Mouse (Mus musculus) ES-Bruce4 (cell line): Measurements from ENCODE around the gene Dctn5. TPM values are rescaled to one million over a fixed set of nuclear protein-coding genes. Genes with fewer than 3 reads are reported as not detected.

Source experiments
- H3K27ac ChIP-seq: 2 replicates; pipeline ENCODE4 v1.5.1; 2012; ENCODE audit warnings: low read length, inconsistent platforms; ENCODE audit not compliant: insufficient read depth
- H3K27me3 ChIP-seq: 2 replicates; pipeline ENCODE4 v1.6.1; 2012; ENCODE audit warnings: mild to moderate bottlenecking, low read length, inconsistent platforms; ENCODE audit not compliant: control insufficient read depth, poor library complexity, insufficient read depth, severe bottlenecking
- H3K36me3 ChIP-seq: 2 replicates; pipeline ENCODE4 v1.6.1; 2012; ENCODE audit warnings: inconsistent platforms, mild to moderate bottlenecking, low read length, moderate library complexity; ENCODE audit not compliant: control insufficient read depth, poor library complexity, insufficient read depth, severe bottlenecking
- H3K4me1 ChIP-seq: one replicate; pipeline ENCODE4 v1.8.1; 2011; ENCODE audit warnings: low read length; ENCODE audit not compliant: control insufficient read depth, insufficient read depth
- H3K4me3 ChIP-seq: 2 replicates; pipeline ENCODE4 v1.5.1; 2011; ENCODE audit warnings: low read depth, mild to moderate bottlenecking, low read length
- H3K9ac ChIP-seq: 2 replicates; pipeline ENCODE4 v1.6.1; 2012; ENCODE audit warnings: low read depth, mild to moderate bottlenecking, inconsistent platforms; ENCODE audit not compliant: poor library complexity, severe bottlenecking
- H3K9me3 ChIP-seq: replicated peaks from 2 replicates; pipeline ENCODE4 v1.6.1; 2012; ENCODE audit warnings: mild to moderate bottlenecking, low read length, inconsistent platforms; ENCODE audit not compliant: control insufficient read depth, poor library complexity, insufficient read depth, severe bottlenecking
- CTCF ChIP-seq: IDR thresholded peaks from one replicate; pipeline ENCODE4 v1.8.1; 2011; ENCODE audit warnings: low read depth, low read length
- EP300 ChIP-seq: IDR thresholded peaks from 2 replicates; pipeline ENCODE4 v1.6.1; 2011; ENCODE audit warnings: low read depth, low read length; ENCODE audit not compliant: insufficient read depth
- POLR2A ChIP-seq: IDR thresholded peaks from one replicate; pipeline ENCODE4 v1.8.1; 2011; ENCODE audit warnings: low read length; ENCODE audit not compliant: insufficient read depth
- polyA plus RNA-seq: library from polyadenylated mRNA; stranded (reverse); fragments of >200 nt; gene quantifications from 2 replicates; pipeline ENCODE4 v1.2.4, GENCODE M21; 2011; ENCODE audit warnings: low read depth; ENCODE audit not compliant: missing spikeins, insufficient read depth, insufficient read length

Gene Dctn5
- polyA plus RNA-seq, 1 experiment = 62.4 TPM

- no peaks in the 10 kb centered on the region for H3K27me3 ChIP-seq
- peak within 1 kb of the TSS; percentile 93 for H3K9ac ChIP-seq
- H3K9me3 ChIP-seq = no peaks in the 10 kb centered on the region
- TF ChIP-seq CTCF = peak; percentile 64
- no peak for TF ChIP-seq POLR2A
- no peak for TF ChIP-seq EP300
- H3K4me3 ChIP-seq = peak within 1 kb of the TSS; percentile 94
- H3K36me3 ChIP-seq = peaks cover 20% of the 10 kb centered on the region
- no peaks in the 10 kb centered on the region for H3K4me1 ChIP-seq
- peak within 1 kb of the TSS; percentile 83 for H3K27ac ChIP-seq
These were observed 31.0 kb upstream of the Dctn5 start, which contains the start of gene Ndufab1 for GRCm38 (mm10) chr7:122101747-122102244. Gene Ndufab1, minus strand, starts transcription at chr7:122101886.

- TF ChIP-seq CTCF (no peak), POLR2A (no peak), EP300 (no peak)
- H3K4me1 ChIP-seq = no peaks in the 10 kb centered on the region
- H3K27me3 ChIP-seq = no peaks in the 10 kb centered on the region
- H3K9ac ChIP-seq = no peak overlapping the region
- peaks cover 20% of the 10 kb centered on the region for H3K36me3 ChIP-seq
- no peaks in the 10 kb centered on the region for H3K9me3 ChIP-seq
- H3K4me3 ChIP-seq = no peak overlapping the region
- H3K27ac ChIP-seq = no peak overlapping the region
These were observed 24.6 kb upstream of the Dctn5 start for GRCm38 (mm10) chr7:122108206-122108605.

DNA sequence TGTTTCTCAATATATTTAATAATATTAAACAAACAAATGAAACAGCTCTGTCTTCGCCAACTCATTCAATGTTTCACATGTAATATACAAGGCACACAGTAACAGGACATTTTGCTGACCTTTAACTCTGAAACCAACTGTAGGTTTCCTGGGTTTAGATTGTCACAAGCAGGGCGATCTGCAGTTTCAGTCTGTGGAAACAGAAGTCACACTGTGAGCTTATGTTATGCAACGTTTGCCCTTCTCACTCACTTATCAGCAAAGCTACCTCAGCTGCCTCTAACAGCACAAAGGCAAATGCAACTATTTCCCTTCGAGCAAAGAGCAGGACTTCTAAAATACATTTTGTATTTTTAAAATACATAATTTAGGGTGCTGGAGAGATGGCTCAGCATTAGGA lies 9.3 kb upstream of the Dctn5 start:
- no peaks in the 10 kb centered on the region for H3K9me3 ChIP-seq
- no peak overlapping the region for H3K27ac ChIP-seq
- H3K27me3 ChIP-seq = no peaks in the 10 kb centered on the region
- no peaks in the 10 kb centered on the region for H3K4me1 ChIP-seq
- no peak overlapping the region for H3K9ac ChIP-seq
- H3K36me3 ChIP-seq = peaks cover 64% of the 10 kb centered on the region
- H3K4me3 ChIP-seq = no peak overlapping the region
- TF ChIP-seq POLR2A = no peak
- no peak for TF ChIP-seq CTCF
- no peak for TF ChIP-seq EP300

DNA sequence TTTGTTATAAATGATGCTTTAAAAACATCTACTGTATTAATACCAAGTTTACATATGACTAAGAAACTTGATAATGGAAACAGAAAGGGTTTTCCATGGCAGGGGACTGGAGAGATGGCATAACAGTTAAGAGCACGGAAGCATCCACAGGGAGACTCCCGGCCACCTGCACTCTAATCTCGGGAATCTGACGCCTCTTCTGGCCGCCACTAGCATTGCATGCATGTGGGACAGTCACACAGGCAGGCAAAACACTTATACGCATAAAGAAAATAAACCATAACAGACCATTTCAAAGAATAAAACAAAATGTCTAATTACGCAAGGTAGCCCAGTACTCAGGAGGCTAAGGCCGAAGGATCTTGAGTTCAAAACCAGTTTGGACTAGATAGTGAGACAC lies 7.2 kb upstream of the Dctn5 start:
- H3K9me3 ChIP-seq = no peaks in the 10 kb centered on the region
- H3K36me3 ChIP-seq = peaks cover 54% of the 10 kb centered on the region
- no peak for TF ChIP-seq POLR2A
- peak; percentile 43 for TF ChIP-seq CTCF
- H3K4me3 ChIP-seq = no peak overlapping the region
- no peaks in the 10 kb centered on the region for H3K27me3 ChIP-seq
- no peak overlapping the region for H3K9ac ChIP-seq
- no peaks in the 10 kb centered on the region for H3K4me1 ChIP-seq
- no peak overlapping the region for H3K27ac ChIP-seq

- Histone ChIP-seq H3K9me3 (no peaks in the 10 kb centered on the region), H3K9ac (no peak overlapping the region), H3K4me1 (no peaks in the 10 kb centered on the region), H3K36me3 (peaks cover 45% of the 10 kb centered on the region), H3K27ac (no peak overlapping the region), H3K4me3 (no peak overlapping the region), H3K27me3 (no peaks in the 10 kb centered on the region)
- no peak for TF ChIP-seq EP300
- TF ChIP-seq CTCF = no peak
- TF ChIP-seq POLR2A = no peak
These were observed 5.9 kb upstream of the Dctn5 start for GRCm38 (mm10) chr7:122126946-122127345.

GRCm38 (mm10) chr7:122131834-122132233 lies 1.0 kb upstream of the Dctn5 start:
- Histone ChIP-seq H3K9me3 (no peaks in the 10 kb centered on the region), H3K27me3 (no peaks in the 10 kb centered on the region), H3K9ac (no peak overlapping the region; the same call in 1 of the 2 replicates), H3K4me1 (no peaks in the 10 kb centered on the region), H3K27ac (no peak overlapping the region), H3K4me3 (no peak overlapping the region), H3K36me3 (peaks cover 28% of the 10 kb centered on the region)
- TF ChIP-seq CTCF = no peak
- TF ChIP-seq POLR2A = no peak
- TF ChIP-seq EP300 = no peak

DNA sequence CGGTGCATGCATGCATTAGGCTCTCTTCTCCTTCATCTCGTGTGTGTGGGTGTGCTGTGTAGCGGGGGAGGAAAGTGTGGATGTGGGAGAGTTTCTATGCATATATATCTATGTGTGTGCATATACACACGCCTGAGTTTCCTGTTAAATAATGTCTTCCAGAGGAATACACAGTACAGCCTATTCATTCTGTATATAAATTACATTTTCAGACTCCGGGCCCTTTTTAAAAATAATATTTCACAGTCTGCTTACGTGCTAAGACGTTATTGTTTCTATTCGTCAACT lies 441 bp downstream of the Dctn5 start:
- H3K27ac ChIP-seq = no peak overlapping the region

More for the DNA sequence above, 441 bp downstream of the Dctn5 start:
- H3K9me3 ChIP-seq = no peaks in the 10 kb centered on the region
- H3K9ac ChIP-seq = peak overlapping the region; percentile 88
- H3K36me3 ChIP-seq = peaks cover 22% of the 10 kb centered on the region
- no peaks in the 10 kb centered on the region for H3K4me1 ChIP-seq
- H3K4me3 ChIP-seq = peak overlapping the region; percentile 99
- no peaks in the 10 kb centered on the region for H3K27me3 ChIP-seq
- no peak for TF ChIP-seq EP300
- TF ChIP-seq CTCF = no peak
- TF ChIP-seq POLR2A = no peak
